Mouse (Mus musculus) forebrain, embryonic 10.5 days (tissue): ENCODE data around the gene Ints6. TPM values are rescaled to one million over a fixed set of nuclear protein-coding genes. Genes with fewer than 3 reads are reported as not detected.

Experiments used
- DNase-seq: peaks from one replicate; pipeline ENCODE4 v3.0.0-alpha.2; 2017; ENCODE audit warnings: low spot score; ENCODE audit errors: extremely low spot score
- H3K27ac ChIP-seq: fragments of 300-500 bp; sonication (generic); 2 replicates; pipeline ENCODE4 v1.5.1; 2016; ENCODE audit warnings: mild to moderate bottlenecking
- H3K27me3 ChIP-seq: fragments of 300-500 bp; sonication (generic); 2 replicates; pipeline ENCODE4 v1.6.1; 2016; ENCODE audit warnings: mild to moderate bottlenecking; ENCODE audit not compliant: poor library complexity, severe bottlenecking
- H3K36me3 ChIP-seq: fragments of 300-500 bp; sonication (generic); replicated peaks from 2 replicates; pipeline ENCODE4 v1.6.1; 2016; ENCODE audit warnings: mild to moderate bottlenecking, moderate library complexity
- H3K4me1 ChIP-seq: fragments of 300-500 bp; sonication (generic); 2 replicates; pipeline ENCODE4 v1.6.1; 2016
- H3K4me3 ChIP-seq: fragments of 300-500 bp; sonication (generic); 2 replicates; pipeline ENCODE4 v1.5.1; 2016; ENCODE audit warnings: mild to moderate bottlenecking, moderate library complexity
- H3K9me3 ChIP-seq: fragments of 300-500 bp; sonication (generic); 2 replicates; pipeline ENCODE4 v1.6.1; 2016; ENCODE audit warnings: mild to moderate bottlenecking, moderate library complexity
- WGBS: fragments of 180-500 bp; shearing (Covaris S2); methylation state at CpG from one replicate; pipeline ENCODE4 v1.1.7; 2016; 5-methylcytosine and 5-hydroxymethylcytosine counted together
- polyA plus RNA-seq: library from polyadenylated mRNA; unstranded; fragments of >200 nt; fragmentation: Nextera tagmentation; extraction: Ambion mirVana; gene quantifications from 2 replicates; pipeline ENCODE4 v1.2.1, GENCODE M21; 2016

The Ints6 gene
- polyA plus RNA-seq, 1 experiment from 2014 or later, result 23.9 TPM

- Histone ChIP-seq H3K27ac (no peak overlapping the region), H3K4me1 (peaks cover 11% of the 10 kb centered on the region), H3K27me3 (no peaks in the 10 kb centered on the region), H3K4me3 (no peak overlapping the region), H3K36me3 (no peaks in the 10 kb centered on the region), H3K9me3 (no peaks in the 10 kb centered on the region)
- WGBS, result 77% methylated on average over 4 of the region's 4 CpGs
- no peak for DNase-seq
Measured at GRCm38 (mm10) chr14:62640396-62640795, 120.6 kb downstream of the Ints6 start.

DNA sequence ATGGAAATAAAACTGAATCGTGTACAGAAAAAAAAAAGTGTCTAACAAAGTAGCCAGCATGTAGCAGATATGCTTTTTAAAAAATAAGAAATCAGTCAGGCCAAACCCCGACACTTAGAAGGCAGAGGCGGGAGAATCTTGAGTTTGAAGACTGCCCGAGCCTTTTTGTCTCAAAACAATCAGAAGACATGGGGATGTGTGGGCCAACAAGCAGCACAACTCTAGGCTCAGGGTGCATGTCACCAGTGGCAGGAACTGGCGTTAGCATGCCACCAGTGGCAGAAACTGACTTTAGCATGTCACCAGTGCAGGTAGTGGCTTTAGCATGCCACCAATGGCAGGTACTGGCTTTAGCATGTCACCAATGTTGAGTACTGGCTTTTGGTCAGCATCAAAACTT, 121.4 kb downstream of the Ints6 start:
- WGBS, result 90% methylated on average over 5 of the region's 5 CpGs
- H3K27me3 ChIP-seq, result no peaks in the 10 kb centered on the region
- H3K36me3 ChIP-seq, result no peaks in the 10 kb centered on the region
- H3K4me1 ChIP-seq, result peaks cover 11% of the 10 kb centered on the region
- no peaks in the 10 kb centered on the region for H3K9me3 ChIP-seq
- DNase-seq, result no peak
- H3K27ac ChIP-seq, result no peak overlapping the region
- H3K4me3 ChIP-seq, result no peak overlapping the region

- Histone ChIP-seq H3K9me3 (no peaks in the 10 kb centered on the region), H3K4me3 (no peak overlapping the region), H3K27me3 (no peaks in the 10 kb centered on the region), H3K27ac (no peak overlapping the region), H3K4me1 (peaks cover 11% of the 10 kb centered on the region), H3K36me3 (no peaks in the 10 kb centered on the region)
- DNase-seq, result no peak
- WGBS, result 78% methylated on average over 6 of the region's 6 CpGs
Measured at GRCm38 (mm10) chr14:62639111-62639510, 121.9 kb downstream of the Ints6 start.

- DNase-seq, result no peak
- no peak overlapping the region for H3K27ac ChIP-seq
- H3K4me1 ChIP-seq, result peaks cover 11% of the 10 kb centered on the region
- no peaks in the 10 kb centered on the region for H3K27me3 ChIP-seq
- no peaks in the 10 kb centered on the region for H3K36me3 ChIP-seq
- H3K4me3 ChIP-seq, result no peak overlapping the region
- 54% methylated on average over 6 of the region's 6 CpGs for WGBS
- no peaks in the 10 kb centered on the region for H3K9me3 ChIP-seq
Measured at GRCm38 (mm10) chr14:62638345-62638702, 122.6 kb downstream of the Ints6 start.

DNA sequence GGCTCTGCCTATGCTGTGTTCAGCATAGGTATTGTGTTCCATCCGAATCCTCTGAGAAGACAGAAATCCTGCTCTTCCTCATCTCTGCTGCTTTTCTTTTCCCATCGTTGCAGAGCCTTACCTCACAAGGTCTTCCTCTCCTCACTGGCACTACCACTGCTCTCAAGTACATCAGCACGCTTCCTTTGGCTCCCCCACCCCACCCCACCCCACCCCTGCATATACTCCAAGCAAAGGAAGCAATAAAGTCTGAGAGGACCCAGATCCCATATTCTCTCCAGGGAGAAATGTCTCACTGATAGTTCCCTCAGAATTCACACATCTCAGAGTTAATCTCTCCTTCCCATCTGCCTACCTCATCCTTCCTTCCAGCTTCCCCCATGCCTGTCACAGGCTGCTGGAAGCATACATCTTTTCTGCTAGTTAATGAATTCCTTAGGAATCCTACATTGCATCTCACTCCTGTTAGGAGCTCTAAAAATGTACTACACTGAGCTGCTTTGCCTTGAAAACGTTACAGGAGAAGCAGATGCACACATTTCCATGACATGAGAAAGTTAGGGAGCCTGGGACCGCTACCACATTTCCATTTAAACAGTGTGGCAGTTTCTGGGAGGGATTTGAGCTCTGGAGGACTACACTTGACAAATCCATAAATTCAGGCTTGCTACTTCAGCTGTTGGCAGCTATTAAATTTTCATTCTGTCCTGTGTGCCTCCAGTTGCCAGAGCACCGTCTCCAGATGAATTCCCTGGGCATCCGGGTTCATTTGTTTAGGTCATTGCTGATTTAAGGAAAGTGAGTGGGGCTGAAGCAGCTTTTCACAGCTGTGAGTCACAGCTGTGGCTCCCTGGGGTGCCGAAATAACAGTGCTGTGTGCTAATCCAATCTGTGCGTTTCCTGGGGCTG, 123.3 kb downstream of the Ints6 start:
- peaks cover 11% of the 10 kb centered on the region for H3K4me1 ChIP-seq
- no peak overlapping the region for H3K27ac ChIP-seq
- no peaks in the 10 kb centered on the region for H3K27me3 ChIP-seq
- H3K36me3 ChIP-seq, result no peaks in the 10 kb centered on the region
- DNase-seq, result peak; percentile 16
- no peak overlapping the region for H3K4me3 ChIP-seq
- 33% methylated on average over 9 of the region's 9 CpGs for WGBS
- no peaks in the 10 kb centered on the region for H3K9me3 ChIP-seq

GRCm38 (mm10) chr14:62627951-62628350, 133.0 kb downstream of the Ints6 start:
- H3K27ac ChIP-seq, result no peak overlapping the region
- H3K4me1 ChIP-seq, result peaks cover 12% of the 10 kb centered on the region
- no peak for DNase-seq
- H3K36me3 ChIP-seq, result no peaks in the 10 kb centered on the region
- 93% methylated on average over 5 of the region's 5 CpGs for WGBS
- no peaks in the 10 kb centered on the region for H3K27me3 ChIP-seq
- no peak overlapping the region for H3K4me3 ChIP-seq
- H3K9me3 ChIP-seq, result no peaks in the 10 kb centered on the region; the same call in 1 of the 2 replicates

Other genes with a start within 250 kb of the Ints6 start
- 4.3 and 4.5 TPM in 2 replicates for gene Fam124a, start 205.4 kb downstream of the Ints6 start, polyA plus RNA-seq
- gene Gm4131, start 194.2 kb downstream of the Ints6 start, polyA plus RNA-seq, result not detected in 2 replicates
- gene Serpine3, start 97.5 kb downstream of the Ints6 start, polyA plus RNA-seq, result not detected in 2 replicates
- gene Wdfy2, start 76.5 kb upstream of the Ints6 start, polyA plus RNA-seq, result 15.5 TPM in 2 replicates
- gene Defb48, start 223.3 kb upstream of the Ints6 start, polyA plus RNA-seq, result not detected in 2 replicates
- not detected in 2 replicates for gene Defb47, start 236.9 kb upstream of the Ints6 start, polyA plus RNA-seq